Mouse (Mus musculus): ENCODE data around the gene Zp1.

DNA sequence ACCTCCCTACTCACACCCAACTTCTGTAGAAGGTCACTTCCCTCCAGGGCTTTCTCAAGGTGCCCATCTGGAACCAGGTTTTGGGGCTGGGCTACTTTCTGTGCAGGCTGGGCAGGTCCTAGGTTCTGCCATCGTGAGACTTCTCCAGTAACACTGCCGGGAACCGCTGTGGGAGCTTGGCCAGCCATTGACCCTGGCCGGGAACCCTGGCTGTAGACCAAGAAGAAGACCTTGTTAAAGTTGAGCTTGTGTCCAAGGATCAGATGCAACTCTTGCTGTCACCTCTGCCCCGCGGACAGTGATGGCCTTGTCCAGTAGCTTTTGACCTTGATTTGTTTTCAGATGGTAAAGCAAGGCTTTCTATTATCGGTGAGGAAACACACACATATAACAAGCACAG is 48.1 kb upstream of the Zp1 start:
- TF ChIP-seq E2F4 (IDR thresholded peaks at IDR 0.05; ENCODE audit: insufficient read depth) = no peak
- no peak for TF ChIP-seq POLR2A (IDR thresholded peaks at IDR 0.05; ENCODE audit: insufficient read length, low read depth)
- TF ChIP-seq USF1 (IDR thresholded peaks at IDR 0.05; ENCODE audit: low read depth) = no peak
- TF ChIP-seq POLR2AphosphoS2 (IDR thresholded peaks at IDR 0.05; ENCODE audit: insufficient read length, low read depth) = no peak
- no peak for TF ChIP-seq MYOG (IDR thresholded peaks at IDR 0.05; ENCODE audit: control insufficient read depth in 1 of 3, insufficient read depth in 1 of 3, insufficient read length in 2 of 3, low read depth in 2 of 3)
- no peak for TF ChIP-seq TCF12 (IDR thresholded peaks at IDR 0.05; ENCODE audit: insufficient read depth, poor library complexity, severe bottlenecking)
- no peak for TF ChIP-seq MAX (IDR thresholded peaks at IDR 0.05; ENCODE audit: low read depth)
- no peak for TF ChIP-seq TCF3 (IDR thresholded peaks at IDR 0.05; ENCODE audit: insufficient read length, low read depth)
- no peak for TF ChIP-seq CEBPB (IDR thresholded peaks at IDR 0.05; ENCODE audit: insufficient read depth, poor library complexity, severe bottlenecking)
- TF ChIP-seq SRF (IDR thresholded peaks at IDR 0.05; ENCODE audit: control insufficient read depth, insufficient read length, low read depth) = no peak
- no peak for TF ChIP-seq MYOD1 (IDR thresholded peaks at IDR 0.05; ENCODE audit: control insufficient read depth in 1 of 3, insufficient read length in 2 of 3, low read depth in 2 of 3)

All from myocyte (in vitro differentiated cells).